2 mouse cellular contexts compared by ENCODE assay signal in the genomic region with DNA sequence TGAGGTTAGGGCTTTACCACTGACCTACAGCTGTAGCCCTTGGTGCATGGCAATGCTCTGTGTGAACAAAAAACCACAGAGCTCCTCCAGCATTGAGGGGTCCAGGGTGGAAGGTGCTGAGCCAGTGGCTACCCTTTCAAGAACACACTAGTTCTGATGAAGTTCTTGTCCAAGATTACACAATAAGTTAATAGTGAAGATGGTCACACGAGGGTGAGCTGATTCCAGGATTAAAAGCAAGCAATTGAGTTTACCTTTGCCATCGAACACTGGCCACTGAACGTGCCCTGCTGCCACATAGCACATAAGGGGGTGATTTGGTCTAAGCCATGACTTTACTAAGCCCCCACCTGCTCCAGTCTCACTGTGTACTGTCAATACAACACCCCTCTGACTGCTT.
TF ChIP-seq lines count a peak whose summit lies in the region.

No protein-coding gene starts in this region.

TF ChIP-seq in C2C12, 6 proteins besides CTCF, POLR2A, EP300 and RAD21:
- TF ChIP-seq MYOD1 (IDR thresholded peaks at IDR 0.05; ENCODE audit: control insufficient read depth, insufficient read length, low read depth): no peak

TF ChIP-seq in myocyte, 11 proteins besides CTCF, POLR2A, EP300 and RAD21:
- TF ChIP-seq USF1 (IDR thresholded peaks at IDR 0.05; ENCODE audit: low read depth): no peak
- TF ChIP-seq CEBPB (IDR thresholded peaks at IDR 0.05; ENCODE audit: insufficient read depth, poor library complexity, severe bottlenecking): no peak
- TF ChIP-seq MYOG (IDR thresholded peaks at IDR 0.05; ENCODE audit: control insufficient read depth in 1 of 3, insufficient read depth in 1 of 3, insufficient read length in 2 of 3, low read depth in 2 of 3): no peak
- TF ChIP-seq E2F4 (IDR thresholded peaks at IDR 0.05; ENCODE audit: insufficient read depth): no peak
- TF ChIP-seq REST (IDR thresholded peaks at IDR 0.05; ENCODE audit: insufficient read depth, insufficient read length): no peak
- TF ChIP-seq MYOD1 (IDR thresholded peaks at IDR 0.05; ENCODE audit: control insufficient read depth in 1 of 3, insufficient read length in 2 of 3, low read depth in 2 of 3): no peak
- TF ChIP-seq TCF3 (IDR thresholded peaks at IDR 0.05; ENCODE audit: insufficient read length, low read depth): no peak
- TF ChIP-seq POLR2AphosphoS2 (IDR thresholded peaks at IDR 0.05; ENCODE audit: insufficient read length, low read depth): no peak
- no peak for TF ChIP-seq SRF (IDR thresholded peaks at IDR 0.05; ENCODE audit: control insufficient read depth, insufficient read length, low read depth)
- TF ChIP-seq TCF12 (IDR thresholded peaks at IDR 0.05; ENCODE audit: insufficient read depth, poor library complexity, severe bottlenecking): no peak
- TF ChIP-seq MAX (IDR thresholded peaks at IDR 0.05; ENCODE audit: low read depth): no peak
